Mouse (Mus musculus) E14TG2a.4 (cell line): ENCODE results near the gene Hist1h4f.

Experiments used
- CTCF ChIP-seq: conservative IDR thresholded peaks from 2 replicates; pipeline ENCODE4 v1.5.1; 2014; ENCODE audit warnings: low read length
- NANOG ChIP-seq: IDR thresholded peaks from 2 replicates; pipeline ENCODE4 v1.6.1; 2014; ENCODE audit warnings: borderline replicate concordance, low read length, mixed read lengths

- no peak for TF ChIP-seq CTCF
- TF ChIP-seq NANOG: no peak
Observed at GRCm38 (mm10) chr13:23537006-23537710, 14.3 kb downstream of the Hist1h4f start.
